Mouse (Mus musculus): Measurements from ENCODE around the gene Vmn1r118. TPM values are rescaled to one million over a fixed set of nuclear protein-coding genes. Genes with fewer than 3 reads are reported as not detected.
"Not testable (repeated sequence)": the region's sequence is repeated elsewhere in the genome, so short reads cannot be mapped to it uniquely, and the experiment has no call there.

The Vmn1r118 gene
- polyA plus RNA-seq (2014; fragmentation: Nextera tagmentation; extraction: Ambion mirVana) = not detected in 2 replicates

DNA sequence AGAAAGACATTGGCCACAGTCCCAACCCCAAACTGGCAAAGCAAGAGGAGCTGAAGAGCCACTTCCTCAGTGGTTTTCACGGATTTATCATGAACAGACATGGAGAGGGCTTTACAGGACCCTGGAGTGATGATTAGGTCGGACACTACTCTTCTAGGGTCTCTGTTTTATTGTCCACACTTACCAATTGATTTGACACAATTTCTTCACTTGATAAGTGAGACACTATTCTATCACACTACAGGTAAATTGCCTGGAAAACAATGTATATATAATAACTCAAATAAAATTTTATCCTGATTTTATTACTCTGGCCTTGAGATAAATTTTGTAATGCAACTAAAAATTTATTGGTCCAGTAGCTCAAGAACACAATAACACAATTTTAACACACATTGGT, at the start of gene Vmn1r118:
Vmn1r118 (minus strand) TSS at position 101 of the 400 bp plus-strand sequence.
- H3K4me3 ChIP-seq (ENCODE audit: low read depth, low read length); H3K9me3 ChIP-seq (ENCODE audit: control insufficient read depth, low read length); H3K27ac ChIP-seq (ENCODE audit: low read depth, low read length); H3K4me1 ChIP-seq (ENCODE audit: control insufficient read depth, insufficient read depth, low read length); H3K27me3 ChIP-seq (ENCODE audit: control insufficient read depth, insufficient read depth, low read length); H3K9ac ChIP-seq (replicated peaks; ENCODE audit: low read depth, low read length); H3K36me3 ChIP-seq (ENCODE audit: control insufficient read depth, insufficient read depth, low read length); H3K4me2 ChIP-seq (ENCODE audit: low read depth, low read length); ATAC-seq (ENCODE audit: low read depth): not testable (repeated sequence)
- no CpG with 5 or more reads among the region's 2 CpGs for WGBS

DNA sequence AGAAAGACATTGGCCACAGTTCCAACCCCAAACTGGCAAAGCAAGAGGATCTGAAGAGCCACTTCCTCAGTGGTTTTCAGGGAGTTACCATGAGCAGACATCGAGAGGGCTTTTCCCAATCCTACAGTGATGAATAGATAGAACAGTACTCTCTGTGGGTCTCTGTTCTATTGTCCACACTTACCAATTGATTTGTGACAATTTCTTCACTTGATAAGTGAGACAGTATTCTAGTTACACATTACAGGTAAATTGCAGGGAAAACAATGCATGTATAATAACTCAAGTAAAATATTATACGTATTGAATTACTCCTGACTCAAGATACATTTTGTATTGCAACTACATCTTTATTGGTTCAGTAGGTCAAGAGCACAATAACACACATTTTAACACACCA, 28.1 kb downstream of the Vmn1r118 start, which contains the start of gene Vmn1r117:
Vmn1r117 (minus strand) TSS at position 101 of the 400 bp plus-strand sequence.
- H3K27ac ChIP-seq (ENCODE audit: low read depth, low read length); H3K9me3 ChIP-seq (ENCODE audit: control insufficient read depth, low read length); H3K27me3 ChIP-seq (ENCODE audit: control insufficient read depth, insufficient read depth, low read length); H3K4me1 ChIP-seq (ENCODE audit: control insufficient read depth, insufficient read depth, low read length); H3K4me3 ChIP-seq (ENCODE audit: low read depth, low read length); H3K4me2 ChIP-seq (ENCODE audit: low read depth, low read length); ATAC-seq (ENCODE audit: low read depth); H3K9ac ChIP-seq (replicated peaks; ENCODE audit: low read depth, low read length); H3K36me3 ChIP-seq (ENCODE audit: control insufficient read depth, insufficient read depth, low read length): not testable (repeated sequence)
- no CpG with 5 or more reads among the region's 2 CpGs for WGBS

DNA sequence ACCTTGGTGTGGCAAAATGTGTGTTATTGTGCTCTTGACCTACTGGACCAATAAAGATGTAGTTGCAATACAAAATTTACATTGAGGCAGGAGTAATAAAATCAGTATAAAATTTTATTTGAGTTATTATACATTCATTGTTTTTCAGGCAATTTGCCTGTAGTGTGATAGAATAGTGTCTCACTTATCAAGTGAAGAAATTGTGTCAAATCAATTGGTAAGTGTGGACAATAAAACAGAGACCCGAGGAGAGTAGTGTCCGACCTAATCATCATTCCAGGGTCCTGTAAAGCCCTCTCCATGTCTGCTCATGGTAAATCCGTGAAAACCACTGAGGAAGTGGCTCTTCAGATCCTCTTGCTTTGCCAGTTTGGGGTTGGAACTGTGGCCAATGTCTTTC, 40.2 kb downstream of the Vmn1r118 start, which contains the start of gene Vmn1r116:
Vmn1r116 (plus strand) TSS at position 301 of the 400 bp plus-strand sequence.
- ATAC-seq (ENCODE audit: low read depth) = not testable (repeated sequence)
- 48% methylated on average over 3 of the region's 3 CpGs for WGBS

More for the DNA sequence above, 40.2 kb downstream of the Vmn1r118 start, which contains the start of gene Vmn1r116:
- not testable (repeated sequence) for H3K4me1 ChIP-seq (ENCODE audit: control insufficient read depth, insufficient read depth, low read length); H3K9me3 ChIP-seq (ENCODE audit: control insufficient read depth, low read length); H3K27me3 ChIP-seq (ENCODE audit: control insufficient read depth, insufficient read depth, low read length); H3K4me3 ChIP-seq (ENCODE audit: low read depth, low read length); H3K9ac ChIP-seq (replicated peaks; ENCODE audit: low read depth, low read length); H3K27ac ChIP-seq (ENCODE audit: low read depth, low read length); H3K4me2 ChIP-seq (ENCODE audit: low read depth, low read length); H3K36me3 ChIP-seq (ENCODE audit: control insufficient read depth, insufficient read depth, low read length)

Other genes starting within 250 kb of the Vmn1r118 start
- gene Vmn1r107, start 243.4 kb downstream of the Vmn1r118 start, polyA plus RNA-seq (2014; fragmentation: Nextera tagmentation; extraction: Ambion mirVana) = not detected in 2 replicates
- not detected in 2 replicates for gene Vmn1r111, start 209.1 kb downstream of the Vmn1r118 start, polyA plus RNA-seq (2014; fragmentation: Nextera tagmentation; extraction: Ambion mirVana)
- not detected in 2 replicates for gene Gm10668, start 181.7 kb downstream of the Vmn1r118 start, polyA plus RNA-seq (2014; fragmentation: Nextera tagmentation; extraction: Ambion mirVana)
- gene Vmn1r112, start 141.2 kb downstream of the Vmn1r118 start, polyA plus RNA-seq (2014; fragmentation: Nextera tagmentation; extraction: Ambion mirVana) = not detected in 2 replicates
- not detected in 2 replicates for gene Vmn1r113, start 125.1 kb downstream of the Vmn1r118 start, polyA plus RNA-seq (2014; fragmentation: Nextera tagmentation; extraction: Ambion mirVana)
- gene Vmn1r114, start 100.2 kb downstream of the Vmn1r118 start, polyA plus RNA-seq (2014; fragmentation: Nextera tagmentation; extraction: Ambion mirVana) = not detected in 2 replicates
- gene Vmn1r115, start 67.4 kb downstream of the Vmn1r118 start, polyA plus RNA-seq (2014; fragmentation: Nextera tagmentation; extraction: Ambion mirVana) = not detected in 2 replicates
- gene Vmn1r116, start 40.1 kb downstream of the Vmn1r118 start, polyA plus RNA-seq (2014; fragmentation: Nextera tagmentation; extraction: Ambion mirVana) = not detected in 2 replicates
- gene Vmn1r117, start 28.2 kb downstream of the Vmn1r118 start, polyA plus RNA-seq (2014; fragmentation: Nextera tagmentation; extraction: Ambion mirVana) = not detected in 2 replicates
- not detected in 2 replicates for gene Vmn1r119, start 100.1 kb upstream of the Vmn1r118 start, polyA plus RNA-seq (2014; fragmentation: Nextera tagmentation; extraction: Ambion mirVana)
- gene Vmn1r120, start 141.4 kb upstream of the Vmn1r118 start, polyA plus RNA-seq (2014; fragmentation: Nextera tagmentation; extraction: Ambion mirVana) = not detected in 2 replicates
- not detected in 2 replicates for gene Vmn1r121, start 186.2 kb upstream of the Vmn1r118 start, polyA plus RNA-seq (2014; fragmentation: Nextera tagmentation; extraction: Ambion mirVana)
- gene Vmn1r122, start 221.8 kb upstream of the Vmn1r118 start, polyA plus RNA-seq (2014; fragmentation: Nextera tagmentation; extraction: Ambion mirVana) = not detected in 2 replicates
- gene Vmn1r123, start 249.8 kb upstream of the Vmn1r118 start, polyA plus RNA-seq (2014; fragmentation: Nextera tagmentation; extraction: Ambion mirVana) = not detected in 2 replicates

All from neural tube, embryonic 14.5 days (tissue).